Mouse (Mus musculus): ENCODE measurements around the gene Srrm1. TPM values are rescaled to one million over a fixed set of nuclear protein-coding genes. Genes with fewer than 3 reads are reported as not detected.
A peak's percentile ranks its signal among the peaks of the same experiment; 100 is the strongest.
"Not testable (repeated sequence)": the region's sequence is repeated elsewhere in the genome, so short reads cannot be mapped to it uniquely, and the experiment has no call there.

Srrm1 gene
- polyA plus RNA-seq, 1 experiment from 2014 or later, result 208 TPM

GRCm38 (mm10) chr4:135377241-135377640 is 24.1 kb upstream of the Srrm1 start:
- WGBS, result 81% methylated on average over 11 of the region's 11 CpGs
- H3K27ac ChIP-seq (replicated peaks), result no peak overlapping the region
- H3K36me3 ChIP-seq, result no peaks in the 10 kb centered on the region
- no peaks in the 10 kb centered on the region for H3K4me1 ChIP-seq
- no peak for ATAC-seq (replicated peaks)
- H3K4me3 ChIP-seq, result no peak overlapping the region
- H3K9ac ChIP-seq (replicated peaks), result no peak overlapping the region
- H3K4me2 ChIP-seq (replicated peaks), result no peak overlapping the region
- no peaks in the 10 kb centered on the region for H3K9me3 ChIP-seq
- H3K27me3 ChIP-seq, result no peaks in the 10 kb centered on the region

- no peaks in the 10 kb centered on the region for H3K9me3 ChIP-seq
- 70% methylated on average over 3 of the region's 3 CpGs for WGBS
- H3K4me1 ChIP-seq, result no peaks in the 10 kb centered on the region
- no peaks in the 10 kb centered on the region for H3K27me3 ChIP-seq
- H3K4me2 ChIP-seq (replicated peaks), result no peak overlapping the region
- ATAC-seq (replicated peaks), result no peak
- H3K36me3 ChIP-seq, result no peaks in the 10 kb centered on the region
- no peak overlapping the region for H3K4me3 ChIP-seq
- H3K27ac ChIP-seq (replicated peaks), result no peak overlapping the region
- no peak overlapping the region for H3K9ac ChIP-seq (replicated peaks)
Observed at GRCm38 (mm10) chr4:135375444-135375843, 22.3 kb upstream of the Srrm1 start.

- Histone ChIP-seq H3K27me3 (no peaks in the 10 kb centered on the region), H3K9me3 (no peaks in the 10 kb centered on the region), H3K4me1 (no peaks in the 10 kb centered on the region), H3K4me3 (no peak overlapping the region), H3K36me3 (no peaks in the 10 kb centered on the region), H3K9ac (replicated peaks) (no peak overlapping the region), H3K4me2 (replicated peaks) (no peak overlapping the region), H3K27ac (replicated peaks) (no peak overlapping the region)
- WGBS, result 82% methylated on average over 5 of the region's 5 CpGs
- ATAC-seq (replicated peaks), result no peak
Observed at GRCm38 (mm10) chr4:135373299-135373698, 20.2 kb upstream of the Srrm1 start.

- H3K9me3 ChIP-seq, result no peaks in the 10 kb centered on the region
- no peak overlapping the region for H3K27ac ChIP-seq (replicated peaks)
- H3K27me3 ChIP-seq, result no peaks in the 10 kb centered on the region
- no peak overlapping the region for H3K4me2 ChIP-seq (replicated peaks)
- H3K9ac ChIP-seq (replicated peaks), result no peak overlapping the region
- H3K4me1 ChIP-seq, result no peaks in the 10 kb centered on the region
- H3K36me3 ChIP-seq, result no peaks in the 10 kb centered on the region
- ATAC-seq (replicated peaks), result no peak
- no peak overlapping the region for H3K4me3 ChIP-seq
- 74% methylated on average over 11 of the region's 11 CpGs for WGBS
Observed at GRCm38 (mm10) chr4:135370372-135370771, 17.3 kb upstream of the Srrm1 start.

- Histone ChIP-seq H3K27ac (replicated peaks) (no peak overlapping the region), H3K9me3 (no peaks in the 10 kb centered on the region), H3K27me3 (no peaks in the 10 kb centered on the region), H3K36me3 (no peaks in the 10 kb centered on the region), H3K9ac (replicated peaks) (no peak overlapping the region), H3K4me2 (replicated peaks) (no peak overlapping the region), H3K4me3 (no peak overlapping the region), H3K4me1 (no peaks in the 10 kb centered on the region)
- ATAC-seq (replicated peaks), result no peak
- whole genome bisulfite sequencing, result 23% methylated on average over 6 of the region's 6 CpGs
Observed at GRCm38 (mm10) chr4:135362828-135363227, 9.7 kb upstream of the Srrm1 start.

- H3K4me1 ChIP-seq, result no peaks in the 10 kb centered on the region
- no peak for ATAC-seq (replicated peaks)
- H3K4me3 ChIP-seq, result no peak overlapping the region
- no peaks in the 10 kb centered on the region for H3K36me3 ChIP-seq
- no peak overlapping the region for H3K27ac ChIP-seq (replicated peaks)
- no peaks in the 10 kb centered on the region for H3K9me3 ChIP-seq
- H3K9ac ChIP-seq (replicated peaks), result no peak overlapping the region
- H3K27me3 ChIP-seq, result no peaks in the 10 kb centered on the region
- WGBS, result 87% methylated on average over 12 of the region's 12 CpGs
- no peak overlapping the region for H3K4me2 ChIP-seq (replicated peaks)
Observed at GRCm38 (mm10) chr4:135361722-135362121, 8.6 kb upstream of the Srrm1 start.

- Histone ChIP-seq H3K4me2 (replicated peaks) (no peak overlapping the region), H3K9me3 (no peaks in the 10 kb centered on the region), H3K4me3 (no peak overlapping the region), H3K36me3 (no peaks in the 10 kb centered on the region), H3K27me3 (no peaks in the 10 kb centered on the region), H3K4me1 (peaks cover 10% of the 10 kb centered on the region), H3K9ac (replicated peaks) (no peak overlapping the region), H3K27ac (replicated peaks) (no peak overlapping the region)
- 4% methylated on average over 6 of the region's 6 CpGs for WGBS
- ATAC-seq (replicated peaks), result no peak
Observed at GRCm38 (mm10) chr4:135358736-135359135, 5.6 kb upstream of the Srrm1 start.

GRCm38 (mm10) chr4:135357221-135357920 is 4.2 kb upstream of the Srrm1 start:
- WGBS, result 85% methylated on average over 12 of the region's 12 CpGs
- Histone ChIP-seq H3K4me2 (replicated peaks) (no peak overlapping the region), H3K27me3 (no peaks in the 10 kb centered on the region), H3K9ac (replicated peaks) (no peak overlapping the region), H3K27ac (replicated peaks) (no peak overlapping the region), H3K4me1 (peaks cover 10% of the 10 kb centered on the region), H3K9me3 (no peaks in the 10 kb centered on the region), H3K4me3 (no peak overlapping the region), H3K36me3 (no peaks in the 10 kb centered on the region)
- ATAC-seq (replicated peaks), result no peak

- Histone ChIP-seq H3K36me3 (no peaks in the 10 kb centered on the region), H3K9me3 (no peaks in the 10 kb centered on the region), H3K4me2 (replicated peaks) (no peak overlapping the region), H3K27ac (replicated peaks) (no peak overlapping the region), H3K9ac (replicated peaks) (no peak overlapping the region), H3K4me3 (no peak overlapping the region), H3K27me3 (no peaks in the 10 kb centered on the region), H3K4me1 (peaks cover 23% of the 10 kb centered on the region)
- ATAC-seq (replicated peaks), result no peak
- WGBS, result 86% methylated on average over 9 of the region's 9 CpGs
Observed at GRCm38 (mm10) chr4:135355886-135356550, 2.9 kb upstream of the Srrm1 start.

GRCm38 (mm10) chr4:135354751-135355150 is 1.6 kb upstream of the Srrm1 start:
- not testable (repeated sequence) for H3K27me3 ChIP-seq; ATAC-seq (replicated peaks); H3K4me3 ChIP-seq; H3K36me3 ChIP-seq; H3K9me3 ChIP-seq; H3K4me2 ChIP-seq (replicated peaks); H3K9ac ChIP-seq (replicated peaks)
- peaks cover 23% of the 10 kb centered on the region for H3K4me1 ChIP-seq
- H3K27ac ChIP-seq (replicated peaks), result 0 out of 2 replicates have a peak overlapping the region, but pooled peaks have one; percentile 31

GRCm38 (mm10) chr4:135353794-135354450 is 801 bp upstream of the Srrm1 start:
- ATAC-seq (replicated peaks), result no peak
- H3K9me3 ChIP-seq, result no peaks in the 10 kb centered on the region
- peaks cover 23% of the 10 kb centered on the region for H3K4me1 ChIP-seq
- H3K4me3 ChIP-seq, result peak overlapping the region; percentile 99
- peak overlapping the region; percentile 64 for H3K9ac ChIP-seq (replicated peaks)
- H3K36me3 ChIP-seq, result no peaks in the 10 kb centered on the region
- H3K4me2 ChIP-seq (replicated peaks), result peak overlapping the region; percentile 67
- 21% methylated on average over 12 of the region's 12 CpGs for WGBS
- H3K27me3 ChIP-seq, result no peaks in the 10 kb centered on the region
- peak overlapping the region; percentile 98 for H3K27ac ChIP-seq (replicated peaks)

- Histone ChIP-seq H3K4me1 (peaks cover 23% of the 10 kb centered on the region), H3K27me3 (no peaks in the 10 kb centered on the region), H3K4me2 (replicated peaks) (peak overlapping the region; percentile 73), H3K27ac (replicated peaks) (peak overlapping the region; percentile 91), H3K4me3 (peak overlapping the region; percentile 99), H3K36me3 (no peaks in the 10 kb centered on the region), H3K9me3 (no peaks in the 10 kb centered on the region), H3K9ac (replicated peaks) (peak overlapping the region; percentile 98)
- ATAC-seq (replicated peaks), result peak; percentile 38
- under 1% methylated on average over 67 of the region's 67 CpGs for WGBS
Observed at GRCm38 (mm10) chr4:135352326-135353065, 625 bp downstream of the Srrm1 start.

Data from forebrain, embryonic 15.5 days (tissue).